Mouse (Mus musculus) mesoderm, embryonic 11.5 days (tissue): ENCODE data around the gene Ctnnb1.
"Not testable (repeated sequence)": the region's sequence is repeated elsewhere in the genome, so short reads cannot be mapped to it uniquely, and the experiment has no call there.

Source experiments
- DNase-seq: peaks from one replicate; pipeline ENCODE4 v3.0.0-alpha.2; 2012; ENCODE audit warnings: low read depth, low spot score

Ctnnb1 gene

GRCm38 (mm10) chr9:120929081-120929480 lies at the start of gene Ctnnb1:
Gene Ctnnb1 (plus strand): TSS chr9:120929216.
- no peak for DNase-seq

DNA sequence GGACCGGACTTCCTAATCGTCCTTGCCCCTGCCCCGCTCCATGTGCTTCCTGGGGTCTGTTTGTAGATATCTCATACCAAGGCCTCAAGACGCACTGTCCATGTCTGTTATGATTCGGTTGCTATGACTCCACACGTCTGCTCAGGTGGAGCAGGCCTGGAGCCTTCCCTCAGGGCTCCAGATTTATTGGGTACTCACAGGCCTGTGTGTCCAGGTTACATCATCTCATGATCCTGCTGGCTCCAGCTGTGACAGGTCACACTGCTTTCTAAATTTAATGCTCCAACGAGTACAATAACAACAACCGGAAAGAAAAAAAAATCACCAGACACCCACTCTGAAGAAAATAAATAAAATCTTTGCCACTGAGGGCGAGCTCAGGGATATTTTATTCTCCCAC lies 48.7 kb upstream of the Ctnnb1 start:
- peak; percentile 57 for DNase-seq

DNA sequence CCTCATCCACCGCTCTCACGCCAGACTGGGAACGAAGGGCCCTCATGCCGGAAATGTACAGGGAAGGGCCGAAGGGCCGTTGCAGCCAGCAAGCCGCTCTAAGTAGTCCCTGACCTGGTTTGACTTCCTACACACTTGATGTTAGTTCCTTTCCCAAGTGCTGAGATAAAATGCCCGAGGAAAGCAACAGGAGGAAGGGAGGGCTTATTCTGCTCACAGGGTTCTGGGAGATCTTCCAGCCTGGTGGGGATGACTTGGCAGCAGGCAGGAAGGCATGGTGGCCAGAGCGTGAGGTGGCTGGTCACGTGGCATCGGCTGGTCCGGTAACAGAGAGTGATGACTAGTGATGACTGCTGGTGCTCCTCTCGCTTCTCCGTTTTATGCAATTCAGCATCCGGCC lies 47.9 kb upstream of the Ctnnb1 start:
- no peak for DNase-seq

- no peak for DNase-seq
These were observed 47.2 kb upstream of the Ctnnb1 start for GRCm38 (mm10) chr9:120881839-120882238.

DNA sequence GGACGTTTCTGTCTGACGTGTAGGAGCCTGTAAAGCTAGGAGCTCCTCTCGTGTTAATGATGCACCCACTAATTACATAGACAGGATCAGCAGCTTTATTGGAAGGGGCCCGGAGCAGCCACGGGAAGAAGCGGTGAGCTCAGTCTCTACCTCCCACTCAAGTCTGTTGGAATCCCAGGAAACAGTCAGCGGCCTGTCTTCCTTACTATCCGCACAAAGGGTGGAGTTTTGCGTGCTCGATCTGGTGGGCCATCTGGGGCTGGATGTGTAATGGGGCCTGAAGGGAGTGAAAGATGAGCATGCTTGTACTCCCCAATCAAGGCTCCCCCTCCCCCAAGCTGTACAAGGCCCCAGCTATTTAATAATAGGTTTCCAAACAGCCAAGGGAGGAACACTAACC lies 44.3 kb upstream of the Ctnnb1 start:
- DNase-seq, result no peak

GRCm38 (mm10) chr9:120887631-120888030 lies 41.4 kb upstream of the Ctnnb1 start:
- no peak for DNase-seq

DNA sequence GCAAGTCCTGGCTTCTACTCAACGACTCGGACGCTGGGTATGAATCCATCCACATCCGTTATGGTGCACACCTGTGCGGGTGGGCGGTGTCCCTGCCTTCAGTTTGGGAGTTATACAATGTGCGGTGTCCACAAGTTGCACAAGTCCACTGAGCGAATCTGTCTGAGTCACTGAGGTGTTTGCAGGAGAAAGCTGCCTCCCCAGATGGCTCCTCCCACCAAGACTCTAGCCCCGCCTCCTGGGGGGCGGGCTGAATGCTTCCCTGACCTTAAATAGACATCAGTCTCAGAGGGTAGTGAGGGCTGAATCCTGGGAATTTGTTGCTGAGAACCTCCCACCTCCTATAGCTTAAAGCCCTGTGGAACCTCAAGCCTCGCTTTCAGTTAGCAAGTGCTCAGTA lies 35.6 kb upstream of the Ctnnb1 start:
- no peak for DNase-seq

- no peak for DNase-seq
These were observed 35.0 kb upstream of the Ctnnb1 start for GRCm38 (mm10) chr9:120893971-120894370.

DNA sequence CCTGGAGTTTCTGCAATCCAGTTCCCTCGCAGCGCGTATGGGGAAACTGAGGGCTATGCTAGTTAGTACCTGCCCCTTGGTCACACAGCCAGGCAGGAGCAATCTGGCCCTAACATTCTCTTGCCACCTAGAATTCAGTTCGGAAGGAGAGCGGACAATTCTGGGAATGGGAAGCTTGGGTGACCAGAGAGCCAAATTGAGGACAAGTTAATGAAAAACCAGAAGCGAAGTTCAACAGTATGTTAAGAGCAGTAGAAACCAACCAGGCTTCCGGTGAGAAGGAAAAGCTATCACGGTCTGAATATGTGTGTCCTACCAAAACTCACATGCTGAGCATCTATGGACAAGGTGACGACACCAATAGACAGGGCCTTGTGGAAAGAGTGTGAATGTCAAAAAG lies 34.6 kb upstream of the Ctnnb1 start:
- DNase-seq, result no peak

GRCm38 (mm10) chr9:120896502-120896901 lies 32.5 kb upstream of the Ctnnb1 start:
- no peak for DNase-seq

GRCm38 (mm10) chr9:120897269-120897668 lies 31.7 kb upstream of the Ctnnb1 start:
- no peak for DNase-seq

DNA sequence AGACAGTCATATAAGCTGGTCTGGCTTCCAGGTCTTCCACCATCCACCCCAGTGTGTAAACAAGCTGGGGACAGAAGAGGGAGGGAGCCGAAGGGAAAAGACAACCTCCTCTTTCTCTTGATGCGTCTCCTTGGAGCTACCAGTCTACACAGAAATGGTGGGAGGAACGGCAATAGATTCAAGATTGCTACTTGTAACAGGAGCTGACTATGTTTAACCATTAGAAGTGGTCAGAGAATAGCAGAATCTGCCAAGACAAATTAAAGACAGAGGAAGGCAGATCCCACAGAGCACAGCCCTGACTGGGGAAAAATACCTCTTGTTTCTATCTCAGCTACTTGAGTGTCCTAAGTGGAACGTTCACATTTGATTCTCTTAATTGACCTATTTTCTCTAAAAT lies 29.2 kb upstream of the Ctnnb1 start:
- DNase-seq, result no peak

GRCm38 (mm10) chr9:120900338-120901274 lies 28.4 kb upstream of the Ctnnb1 start:
- no peak for DNase-seq

GRCm38 (mm10) chr9:120902562-120902961 lies 26.5 kb upstream of the Ctnnb1 start:
- no peak for DNase-seq

DNA sequence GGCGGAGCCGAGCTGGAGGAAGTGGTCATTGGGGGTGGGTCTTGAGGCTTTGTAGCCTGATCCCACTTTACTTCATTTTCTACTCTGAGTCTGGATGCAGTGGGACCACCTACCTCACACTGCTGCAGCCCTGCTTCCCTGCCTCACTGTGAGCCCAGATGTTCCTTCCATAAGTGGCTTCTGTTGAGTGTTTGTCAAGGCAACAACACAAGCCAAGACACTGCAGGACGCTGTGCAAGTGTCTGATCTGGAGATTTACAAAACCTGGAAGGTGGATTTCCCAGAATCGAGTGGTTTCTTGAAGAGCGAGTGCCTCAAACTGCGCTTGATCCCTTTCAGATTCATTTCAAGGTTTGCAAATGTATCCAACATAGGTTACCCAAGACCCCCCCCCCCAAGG lies 20.6 kb upstream of the Ctnnb1 start:
- DNase-seq, result peak; percentile 48

GRCm38 (mm10) chr9:120913152-120913551 lies 15.9 kb upstream of the Ctnnb1 start:
- DNase-seq, result no peak

- DNase-seq, result no peak
These were observed 14.6 kb upstream of the Ctnnb1 start for GRCm38 (mm10) chr9:120914429-120914828.

DNA sequence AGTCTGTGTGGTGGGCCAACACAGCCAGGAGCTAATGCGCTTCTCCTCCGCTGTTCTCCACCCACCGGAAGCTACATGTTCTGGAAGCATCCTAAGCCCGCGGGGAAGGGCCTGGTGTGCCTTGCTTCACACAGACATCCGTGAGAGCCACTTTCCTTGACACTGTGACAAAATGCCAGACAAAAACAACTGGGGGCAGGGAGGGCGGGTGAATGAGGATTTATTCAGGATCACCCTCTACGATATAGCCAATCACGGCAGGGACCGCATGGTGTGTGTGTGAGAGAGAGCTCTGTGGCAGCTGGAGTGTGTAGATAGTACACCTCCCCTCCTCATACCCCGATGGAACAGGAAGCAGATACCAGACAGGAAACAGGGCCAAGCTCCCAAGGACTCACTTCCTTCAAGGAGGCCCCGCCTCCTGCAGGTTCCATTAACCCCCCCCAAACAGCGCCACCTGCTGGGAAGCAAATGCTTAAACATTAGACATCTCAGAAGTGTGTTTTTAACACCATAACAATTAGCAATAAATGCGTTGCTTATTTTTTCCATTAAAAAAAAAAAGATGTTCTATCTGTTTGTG lies 14.0 kb upstream of the Ctnnb1 start:
- DNase-seq, result no peak

GRCm38 (mm10) chr9:120917619-120918018 lies 11.4 kb upstream of the Ctnnb1 start:
- DNase-seq, result not testable (repeated sequence)

DNA sequence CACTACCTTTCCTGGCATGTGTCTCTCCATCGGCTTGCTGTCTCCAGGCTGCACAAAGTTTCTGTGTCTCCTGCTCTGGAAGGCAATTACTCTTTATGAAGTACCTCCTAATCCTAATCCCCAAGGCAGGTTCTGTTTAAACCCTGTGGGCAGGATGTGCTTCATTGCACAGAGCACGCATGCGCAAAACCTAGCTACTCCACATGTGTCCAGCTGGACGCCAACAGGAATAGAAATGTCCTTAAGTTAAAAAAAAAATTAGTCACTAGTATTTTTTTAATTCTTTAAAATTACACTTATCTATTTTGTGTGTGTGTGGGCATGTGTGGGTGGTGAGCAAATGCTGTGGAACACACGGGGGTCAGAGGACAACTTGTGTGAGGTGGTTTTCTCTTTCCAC lies 10.8 kb upstream of the Ctnnb1 start:
- DNase-seq, result no peak

GRCm38 (mm10) chr9:120918642-120919041 lies 10.4 kb upstream of the Ctnnb1 start:
- no peak for DNase-seq

GRCm38 (mm10) chr9:120919130-120919529 lies 9.9 kb upstream of the Ctnnb1 start:
- DNase-seq, result no peak

DNA sequence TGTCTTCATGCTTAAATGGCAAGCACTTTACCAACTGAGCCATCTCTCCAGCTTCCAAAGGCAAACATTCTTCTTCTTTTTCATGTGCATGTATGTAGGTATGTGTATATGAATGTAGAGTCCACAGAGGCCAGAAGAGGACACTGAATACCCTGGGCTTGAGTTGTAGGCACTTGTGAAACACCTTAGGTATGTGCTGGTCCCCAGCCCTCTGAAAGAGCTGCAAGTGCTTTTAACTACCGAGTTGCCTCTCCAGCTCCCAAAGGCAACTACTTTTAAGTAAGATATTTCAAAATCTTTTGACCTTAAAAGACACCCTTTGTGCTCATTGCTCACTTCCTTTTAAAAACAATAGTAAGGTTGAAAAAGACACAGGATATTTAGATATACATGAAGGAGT lies 2.9 kb upstream of the Ctnnb1 start:
- no peak for DNase-seq
